Mouse (Mus musculus) CH12.LX (cell line): ENCODE measurements around the gene Rmnd1. TPM values are rescaled to one million over a fixed set of nuclear protein-coding genes. Genes with fewer than 3 reads are reported as not detected.

ENCODE experiments used
- DNase-seq: peaks from one replicate; pipeline ENCODE4 v3.0.0-alpha.2; 2013; ENCODE audit errors: extremely low read depth
- H3K27ac ChIP-seq: 2 replicates; pipeline ENCODE4 v1.5.1; 2012; ENCODE audit warnings: low read depth, mild to moderate bottlenecking, control low read depth, moderate library complexity; ENCODE audit not compliant: insufficient read depth
- H3K27me3 ChIP-seq: replicated peaks from 2 replicates; pipeline ENCODE3; 2012; ENCODE audit warnings: inconsistent platforms
- H3K36me3 ChIP-seq, 2 experiments: replicated peaks in 1 of 2; 2 replicates each; pipeline versions ENCODE3 to v1.6.1; 2012; ENCODE audit warnings: inconsistent platforms in 1 of 2, low read length in 1 of 2, mild to moderate bottlenecking in 1 of 2, mixed read lengths in 1 of 2, moderate library complexity in 1 of 2; ENCODE audit not compliant: control insufficient read depth in 1 of 2, insufficient read depth in 1 of 2
- H3K4me1 ChIP-seq, 2 experiments: 2 replicates each; pipeline ENCODE4 v1.6.1; 2012; ENCODE audit warnings: inconsistent platforms in 1 of 2, moderate library complexity in 1 of 2; ENCODE audit not compliant: insufficient read depth in 2 of 2, control insufficient read depth in 1 of 2
- H3K4me2 ChIP-seq: 2 replicates; pipeline ENCODE4 v1.6.1; 2012; ENCODE audit warnings: low read depth, mild to moderate bottlenecking, control low read depth; ENCODE audit not compliant: poor library complexity, insufficient read depth, severe bottlenecking
- H3K4me3 ChIP-seq, 3 experiments: fragments of 150-350 bp in 1 of 3; sonication (generic) in 1 of 3; replicated peaks in 1 of 3; 2 replicates each; pipeline versions ENCODE3 to v1.5.1; 2011 to 2012; ENCODE audit warnings: low read depth in 2 of 3, low read length in 2 of 3, mild to moderate bottlenecking in 2 of 3, moderate library complexity in 2 of 3, control low read depth in 1 of 3, improper control_type of control experiment in 1 of 3, inconsistent platforms in 1 of 3, mixed read lengths in 1 of 3; ENCODE audit not compliant: poor library complexity in 1 of 3
- H3K79me2 ChIP-seq: replicated peaks from 2 replicates; pipeline ENCODE4 v1.6.1; 2012; ENCODE audit warnings: mild to moderate bottlenecking, moderate library complexity; ENCODE audit not compliant: control insufficient read depth, poor library complexity, insufficient read depth, severe bottlenecking; ENCODE audit errors: extremely low read depth
- H3K9ac ChIP-seq: 2 replicates; pipeline ENCODE4 v1.6.1; 2012; ENCODE audit warnings: low read depth, mild to moderate bottlenecking, control low read depth, moderate library complexity; ENCODE audit not compliant: insufficient read depth
- H3K9me3 ChIP-seq: replicated peaks from 2 replicates; pipeline ENCODE3; 2012; ENCODE audit warnings: low read length, inconsistent platforms, mixed read lengths
- BHLHE40 ChIP-seq: IDR thresholded peaks from 2 replicates; pipeline ENCODE4 v1.6.1; 2011; ENCODE audit warnings: mild to moderate bottlenecking, low read depth, low read length, improper control_type of control experiment
- CHD2 ChIP-seq: IDR thresholded peaks from 2 replicates; pipeline ENCODE4 v1.6.1; 2011; ENCODE audit warnings: low read length, improper control_type of control experiment
- EP300 ChIP-seq: IDR thresholded peaks from 2 replicates; pipeline ENCODE4 v1.6.1; 2011; ENCODE audit warnings: low read length, improper control_type of control experiment
- GABPA ChIP-seq: IDR thresholded peaks from 2 replicates; pipeline ENCODE4 v1.6.1; 2012; ENCODE audit warnings: low read depth, low read length, improper control_type of control experiment, inconsistent platforms; ENCODE audit not compliant: insufficient replicate concordance
- IRF4 ChIP-seq: IDR thresholded peaks from 2 replicates; pipeline ENCODE4 v1.6.1; 2014; ENCODE audit warnings: low read depth, mild to moderate bottlenecking, inconsistent platforms, low read length, improper control_type of control experiment
- JUN ChIP-seq: IDR thresholded peaks from 2 replicates; pipeline ENCODE4 v1.6.1; 2011; ENCODE audit warnings: low read depth, mild to moderate bottlenecking, low read length, improper control_type of control experiment, moderate library complexity; ENCODE audit not compliant: insufficient read depth
- JUND ChIP-seq: conservative IDR thresholded peaks from 2 replicates; pipeline ENCODE4 v1.6.1; 2011; ENCODE audit warnings: low read depth, low read length, improper control_type of control experiment
- KAT2A ChIP-seq: IDR thresholded peaks from 2 replicates; pipeline ENCODE4 v1.6.1; 2012; ENCODE audit warnings: low read length, improper control_type of control experiment, inconsistent platforms; ENCODE audit not compliant: insufficient replicate concordance
- MAFK ChIP-seq: IDR thresholded peaks from 2 replicates; pipeline ENCODE4 v1.6.1; 2011; ENCODE audit warnings: low read length, improper control_type of control experiment; ENCODE audit not compliant: insufficient replicate concordance
- MAZ ChIP-seq: IDR thresholded peaks from 2 replicates; pipeline ENCODE4 v1.6.1; 2012; ENCODE audit warnings: low read depth, mild to moderate bottlenecking, inconsistent platforms, low read length, improper control_type of control experiment, moderate library complexity
- PAX5 ChIP-seq: IDR thresholded peaks from 2 replicates; pipeline ENCODE4 v1.6.1; 2012; ENCODE audit warnings: low read length, inconsistent platforms, mixed read lengths
- POLR2AphosphoS2 ChIP-seq: IDR thresholded peaks from 2 replicates; pipeline ENCODE4 v1.6.1; 2011; ENCODE audit warnings: low read depth, low read length, improper control_type of control experiment
- UBTF ChIP-seq: IDR thresholded peaks from 2 replicates; pipeline ENCODE4 v1.6.1; 2012; ENCODE audit warnings: low read depth, mild to moderate bottlenecking, inconsistent platforms, low read length, improper control_type of control experiment, moderate library complexity
- USF1 ChIP-seq: IDR thresholded peaks from 2 replicates; pipeline ENCODE4 v1.6.1; 2014; ENCODE audit warnings: low read depth, mild to moderate bottlenecking, inconsistent platforms, low read length, improper control_type of control experiment
- USF2 ChIP-seq: conservative IDR thresholded peaks from 2 replicates; pipeline ENCODE4 v1.6.1; 2011; ENCODE audit warnings: low read depth, low read length, improper control_type of control experiment
- ZKSCAN1 ChIP-seq: IDR thresholded peaks from 2 replicates; pipeline ENCODE4 v1.6.1; 2012; ENCODE audit warnings: low read depth, inconsistent platforms, low read length, improper control_type of control experiment, borderline replicate concordance
- ZMIZ1 ChIP-seq: IDR thresholded peaks from 2 replicates; pipeline ENCODE4 v1.6.1; 2012; ENCODE audit warnings: low read depth, mild to moderate bottlenecking, inconsistent platforms, low read length, improper control_type of control experiment
- dilution Hi-C: fragments of 300-500 bp; cut with MboI; formaldehyde crosslinking; loops from 2 replicates; pipeline ENCODE4 v1.14.3; 2020; ENCODE audit warnings: low sequenced_read_pairs; ENCODE audit not compliant: extremely low pct_unique_long_range_greater_than_20kb, extremely low pct_ligation_motif_present
- in situ Hi-C: fragments of 300-500 bp; cut with MboI; formaldehyde crosslinking; loops from 3 replicates; pipeline ENCODE4 v1.14.3; 2019; ENCODE audit warnings: low sequenced_read_pairs, low pct_ligation_motif_present, low pct_unique_long_range_greater_than_20kb, mixed read lengths
- polyA plus RNA-seq: library from polyadenylated mRNA; unstranded; fragments of >175 nt; gene quantifications from 2 replicates; pipeline ENCODE4 v1.2.1, GENCODE M21; 2012; ENCODE audit warnings: low read depth; ENCODE audit not compliant: insufficient read length
- total RNA-seq, 2 experiments: library from RNA; depleted of rRNA; stranded (reverse); fragments of 300-350 nt in 1 of 2; fragments of >200 nt in 1 of 2; gene quantifications; 2 replicates each; pipeline ENCODE4 v1.2.3; 2012 to 2014

Rmnd1 gene
- total and polyA plus RNA-seq, 3 experiments = 29.1 to 44.4 (median 43.6) TPM

DNA sequence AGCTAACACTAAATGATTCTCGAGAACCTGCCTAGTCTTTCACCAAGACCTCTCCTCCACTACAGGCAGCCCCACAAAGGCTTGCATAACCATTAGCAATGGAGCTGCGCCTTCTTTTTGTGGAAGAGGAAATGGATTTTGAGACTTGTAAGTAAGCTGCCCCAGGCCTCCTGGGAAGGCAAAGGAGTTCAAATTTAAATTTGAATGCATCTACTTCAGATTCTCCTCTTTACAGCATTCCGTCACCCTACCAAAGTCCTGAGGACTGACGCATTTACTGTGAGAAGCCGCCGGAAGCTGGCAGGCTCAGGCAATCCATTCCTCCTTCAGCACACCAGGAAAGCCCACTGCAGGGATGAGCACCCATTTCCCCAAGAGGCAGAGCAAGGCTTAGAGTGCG lies 56.9 kb downstream of the Rmnd1 start:
- Histone ChIP-seq H3K4me1 (peaks cover 0 to 5% of the 10 kb centered on the region in 2 experiments; a peak in 1 of 4 replicates), H3K9me3 (no peaks in the 10 kb centered on the region)
- in situ Hi-C loops = no loop called here

DNA sequence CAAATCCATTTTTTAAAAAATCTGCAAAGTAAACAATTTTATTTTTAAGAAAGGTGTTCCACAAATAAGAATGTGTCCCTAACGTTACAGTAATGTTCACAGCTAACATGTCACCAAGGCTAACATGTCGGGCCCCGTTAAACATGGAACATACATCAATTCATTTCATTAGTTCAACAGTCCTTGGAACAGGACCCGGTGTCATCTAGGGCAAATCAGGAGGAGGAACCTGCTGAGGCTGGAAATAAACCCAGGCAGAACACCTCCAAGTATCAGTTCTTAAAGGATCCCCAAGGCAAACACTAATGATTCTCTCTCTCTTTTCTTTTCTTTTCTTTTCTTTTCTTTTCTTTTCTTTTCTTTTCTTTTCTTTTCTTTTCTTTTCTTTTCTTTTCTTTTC lies 57.5 kb downstream of the Rmnd1 start:
- no peaks in the 10 kb centered on the region for H3K27me3 ChIP-seq
- H3K36me3 ChIP-seq = peaks cover 21 to 45% of the 10 kb centered on the region in 2 experiments
- no peaks in the 10 kb centered on the region for H3K9me3 ChIP-seq
- H3K4me1 ChIP-seq = peaks cover 0 to 11% of the 10 kb centered on the region in 2 experiments; a peak in 1 of 4 replicates
- DNase-seq = no peak
- TF ChIP-seq ZMIZ1 = no peak
- no peak overlapping the region for H3K27ac ChIP-seq
- H3K79me2 ChIP-seq = no peaks in the 10 kb centered on the region
- H3K4me2 ChIP-seq = no peak overlapping the region
- dilution Hi-C loops = no loop called here
- in situ Hi-C loops = no loop called here
- no peak overlapping the region for H3K4me3 ChIP-seq
- H3K9ac ChIP-seq = no peak overlapping the region

More for the DNA sequence above, 56.9 kb downstream of the Rmnd1 start:
- dilution Hi-C loops = no loop called here
- Histone ChIP-seq H3K9ac (no peak overlapping the region), H3K27me3 (no peaks in the 10 kb centered on the region), H3K27ac (no peak overlapping the region), H3K4me2 (no peak overlapping the region), H3K4me3 (no peak overlapping the region), H3K79me2 (no peaks in the 10 kb centered on the region)
- no peak for DNase-seq
- TF ChIP-seq GABPA (no peak), JUND (no peak), KAT2A (no peak), USF1 (no peak), BHLHE40 (no peak), POLR2AphosphoS2 (no peak), UBTF (no peak), USF2 (no peak), MAFK (no peak), ZKSCAN1 (no peak), JUN (no peak), EP300 (no peak), CHD2 (no peak), MAZ (no peak), IRF4 (no peak), PAX5 (no peak)
- TF ChIP-seq, all 38 proteins: peak for 0
- peaks cover 17 to 40% of the 10 kb centered on the region in 2 experiments for H3K36me3 ChIP-seq
